Mouse (Mus musculus): ENCODE data around the gene Itgb1. TPM values are rescaled to one million over a fixed set of nuclear protein-coding genes. Genes with fewer than 3 reads are reported as not detected.

Itgb1 gene
- polyA plus RNA-seq, 1 experiment from 2014 or later: 416 TPM

DNA sequence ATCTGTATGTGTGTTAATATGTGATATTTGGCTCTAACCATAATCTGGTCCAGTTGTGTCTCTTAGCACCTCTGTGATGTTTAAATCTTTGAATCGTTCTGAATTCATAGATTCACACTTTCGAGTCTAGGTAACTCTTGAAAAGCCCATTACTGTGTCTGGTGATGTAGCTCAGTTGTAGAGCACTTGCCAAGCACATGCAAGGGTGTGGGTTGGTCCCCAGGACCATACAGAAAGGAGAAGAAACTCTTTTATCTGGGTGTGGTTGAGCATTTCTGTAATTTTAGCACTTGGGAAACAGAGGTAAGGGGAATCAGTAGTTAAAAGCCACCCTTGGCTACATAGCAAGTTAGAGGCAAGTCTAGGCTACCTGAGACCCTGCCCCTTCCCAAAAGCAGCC is 13.0 kb upstream of the Itgb1 start:
- Histone ChIP-seq H3K27me3 (ENCODE audit: control insufficient read depth, insufficient read depth, low read length) (no peaks in the 10 kb centered on the region), H3K36me3 (ENCODE audit: control insufficient read depth, insufficient read depth, low read length) (no peaks in the 10 kb centered on the region), H3K9me3 (ENCODE audit: control insufficient read depth, low read length) (no peaks in the 10 kb centered on the region), H3K4me1 (ENCODE audit: control insufficient read depth in 2 of 2, insufficient read depth in 2 of 2, low read length in 2 of 2) (no peaks in the 10 kb centered on the region), H3K9ac (ENCODE audit: low read length) (no peak overlapping the region), H3K27ac (replicated peaks in 1 of 2; ENCODE audit: control insufficient read depth in 1 of 2, insufficient read depth in 1 of 2, low read depth in 2 of 2, low read length in 2 of 2) (no peak overlapping the region), H3K4me3 (ENCODE audit: control insufficient read depth in 1 of 2, insufficient read depth in 1 of 2, low read depth in 1 of 2, low read length in 2 of 2) (no peak overlapping the region), H3K4me2 (ENCODE audit: low read length) (no peak overlapping the region)
- ATAC-seq (ENCODE audit: insufficient number of reproducible peaks, insufficient read depth, low FRiP score, low read depth): no peak
- WGBS: 79% methylated on average over 2 of the region's 2 CpGs

DNA sequence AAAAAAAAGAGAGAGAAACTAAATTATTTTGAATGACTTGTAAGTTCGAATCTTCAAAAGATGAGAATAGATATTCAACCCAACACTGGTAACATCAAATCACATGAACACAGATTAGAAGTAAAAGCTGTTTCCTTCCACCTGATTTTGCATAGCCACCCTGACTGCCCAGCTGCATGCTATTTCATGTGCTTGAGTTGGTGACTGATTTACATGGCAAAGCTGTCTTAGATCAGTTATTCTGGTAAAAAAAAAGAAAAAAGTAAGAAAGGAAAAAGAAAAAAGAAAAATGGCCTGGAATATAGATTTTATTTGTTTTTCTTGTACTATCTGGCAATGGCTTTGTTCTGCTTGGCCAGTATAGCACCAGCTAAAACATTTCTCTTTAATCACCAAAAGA is 12.5 kb upstream of the Itgb1 start:
- 61% methylated on average over 1 of the region's 1 CpGs for WGBS
- H3K27ac ChIP-seq (replicated peaks in 1 of 2; ENCODE audit: control insufficient read depth in 1 of 2, insufficient read depth in 1 of 2, low read depth in 2 of 2, low read length in 2 of 2): no peak overlapping the region
- H3K9ac ChIP-seq (ENCODE audit: low read length): no peak overlapping the region
- H3K27me3 ChIP-seq (ENCODE audit: control insufficient read depth, insufficient read depth, low read length): no peaks in the 10 kb centered on the region
- ATAC-seq (ENCODE audit: insufficient number of reproducible peaks, insufficient read depth, low FRiP score, low read depth): no peak
- no peaks in the 10 kb centered on the region for H3K36me3 ChIP-seq (ENCODE audit: control insufficient read depth, insufficient read depth, low read length)
- H3K4me2 ChIP-seq (ENCODE audit: low read length): no peak overlapping the region
- H3K9me3 ChIP-seq (ENCODE audit: control insufficient read depth, low read length): no peaks in the 10 kb centered on the region
- H3K4me1 ChIP-seq (ENCODE audit: control insufficient read depth in 2 of 2, insufficient read depth in 2 of 2, low read length in 2 of 2): no peaks in the 10 kb centered on the region
- H3K4me3 ChIP-seq (ENCODE audit: control insufficient read depth in 1 of 2, insufficient read depth in 1 of 2, low read depth in 1 of 2, low read length in 2 of 2): no peak overlapping the region

DNA sequence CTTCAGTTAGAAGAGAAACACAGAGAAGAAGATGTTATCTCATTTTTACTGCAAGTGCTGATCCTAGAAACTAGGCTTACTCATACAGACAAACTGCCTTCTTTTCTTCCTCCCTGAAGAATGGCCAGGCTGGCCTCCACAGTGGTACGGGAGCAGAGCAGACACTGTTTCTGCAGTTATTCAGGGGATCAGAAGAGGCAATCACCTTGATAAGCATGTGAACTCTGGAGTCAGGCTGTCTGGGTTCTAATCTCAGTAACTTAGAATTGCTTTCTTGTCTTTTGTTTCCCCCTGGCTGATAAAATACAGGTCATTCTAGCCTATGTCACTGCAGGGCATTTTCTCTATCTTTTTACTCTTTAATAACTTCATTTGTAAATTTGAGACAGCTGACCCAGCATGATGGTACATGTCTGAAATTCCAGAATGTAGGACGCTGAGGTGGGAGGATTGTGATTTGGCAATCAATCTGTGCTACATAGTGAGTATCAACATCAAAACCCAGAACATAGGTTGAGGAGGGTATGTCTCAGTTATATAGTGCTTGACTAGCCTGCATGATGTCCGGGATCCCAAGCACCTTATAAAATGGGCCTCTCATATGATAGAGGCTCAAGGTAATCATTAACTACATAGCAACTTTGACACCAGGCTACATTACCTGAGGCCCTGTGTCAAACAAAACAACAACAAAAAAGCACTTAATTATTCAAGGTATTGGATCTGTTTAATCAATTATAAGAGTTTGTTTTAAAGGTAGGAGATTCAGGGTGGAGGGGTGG is 9.4 kb upstream of the Itgb1 start:
- H3K4me2 ChIP-seq (ENCODE audit: low read length): no peak overlapping the region
- 66% methylated on average over 3 of the region's 3 CpGs for WGBS
- no peak for ATAC-seq (ENCODE audit: insufficient number of reproducible peaks, insufficient read depth, low FRiP score, low read depth)

DNA sequence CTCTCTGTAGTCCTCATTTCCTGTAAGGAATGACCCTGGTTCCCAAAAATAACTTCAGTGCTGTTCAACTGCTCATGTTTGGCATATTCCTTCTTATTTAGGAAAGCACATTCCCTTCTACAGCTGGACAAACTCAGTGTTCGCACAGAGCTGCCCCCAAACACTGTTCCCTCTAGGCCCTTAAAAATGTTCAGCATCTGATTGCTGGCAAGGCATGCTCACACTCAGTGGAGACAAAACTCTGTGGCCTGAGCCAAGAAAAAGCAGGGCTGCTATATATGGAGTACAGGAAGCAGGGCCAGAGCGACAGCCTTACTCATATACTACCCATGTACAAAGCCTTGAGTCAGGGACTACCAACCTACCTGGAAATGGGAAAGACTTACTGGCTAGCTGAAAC is 5.5 kb upstream of the Itgb1 start:
- no peaks in the 10 kb centered on the region for H3K36me3 ChIP-seq (ENCODE audit: control insufficient read depth, insufficient read depth, low read length)
- H3K27me3 ChIP-seq (ENCODE audit: control insufficient read depth, insufficient read depth, low read length): no peaks in the 10 kb centered on the region
- ATAC-seq (ENCODE audit: insufficient number of reproducible peaks, insufficient read depth, low FRiP score, low read depth): peak; percentile 86
- H3K27ac ChIP-seq (replicated peaks in 1 of 2; ENCODE audit: control insufficient read depth in 1 of 2, insufficient read depth in 1 of 2, low read depth in 2 of 2, low read length in 2 of 2): peak overlapping the region; percentile 77 to 86
- 0 out of 2 replicates have a peak overlapping the region, but pooled peaks have one; percentile 14 for H3K9ac ChIP-seq (ENCODE audit: low read length)
- H3K9me3 ChIP-seq (ENCODE audit: control insufficient read depth, low read length): no peaks in the 10 kb centered on the region
- 2% methylated on average over 2 of the region's 2 CpGs for WGBS
- 0 out of 2 replicates have a peak overlapping the region, but pooled peaks have one; percentile 1 for H3K4me2 ChIP-seq (ENCODE audit: low read length)
- peaks cover 2 to 13% of the 10 kb centered on the region in 2 experiments; a peak in 3 of 4 replicates for H3K4me1 ChIP-seq (ENCODE audit: control insufficient read depth in 2 of 2, insufficient read depth in 2 of 2, low read length in 2 of 2)
- no peak overlapping the region for H3K4me3 ChIP-seq (ENCODE audit: control insufficient read depth in 1 of 2, insufficient read depth in 1 of 2, low read depth in 1 of 2, low read length in 2 of 2)

More for the DNA sequence above, 9.4 kb upstream of the Itgb1 start:
- Histone ChIP-seq H3K27ac (replicated peaks in 1 of 2; ENCODE audit: control insufficient read depth in 1 of 2, insufficient read depth in 1 of 2, low read depth in 2 of 2, low read length in 2 of 2) (no peak overlapping the region), H3K9ac (ENCODE audit: low read length) (no peak overlapping the region), H3K36me3 (ENCODE audit: control insufficient read depth, insufficient read depth, low read length) (no peaks in the 10 kb centered on the region), H3K9me3 (ENCODE audit: control insufficient read depth, low read length) (no peaks in the 10 kb centered on the region), H3K4me3 (ENCODE audit: control insufficient read depth in 1 of 2, insufficient read depth in 1 of 2, low read depth in 1 of 2, low read length in 2 of 2) (no peak overlapping the region), H3K27me3 (ENCODE audit: control insufficient read depth, insufficient read depth, low read length) (no peaks in the 10 kb centered on the region), H3K4me1 (ENCODE audit: control insufficient read depth in 2 of 2, insufficient read depth in 2 of 2, low read length in 2 of 2) (peaks cover 2 to 13% of the 10 kb centered on the region in 2 experiments; a peak in 3 of 4 replicates)

DNA sequence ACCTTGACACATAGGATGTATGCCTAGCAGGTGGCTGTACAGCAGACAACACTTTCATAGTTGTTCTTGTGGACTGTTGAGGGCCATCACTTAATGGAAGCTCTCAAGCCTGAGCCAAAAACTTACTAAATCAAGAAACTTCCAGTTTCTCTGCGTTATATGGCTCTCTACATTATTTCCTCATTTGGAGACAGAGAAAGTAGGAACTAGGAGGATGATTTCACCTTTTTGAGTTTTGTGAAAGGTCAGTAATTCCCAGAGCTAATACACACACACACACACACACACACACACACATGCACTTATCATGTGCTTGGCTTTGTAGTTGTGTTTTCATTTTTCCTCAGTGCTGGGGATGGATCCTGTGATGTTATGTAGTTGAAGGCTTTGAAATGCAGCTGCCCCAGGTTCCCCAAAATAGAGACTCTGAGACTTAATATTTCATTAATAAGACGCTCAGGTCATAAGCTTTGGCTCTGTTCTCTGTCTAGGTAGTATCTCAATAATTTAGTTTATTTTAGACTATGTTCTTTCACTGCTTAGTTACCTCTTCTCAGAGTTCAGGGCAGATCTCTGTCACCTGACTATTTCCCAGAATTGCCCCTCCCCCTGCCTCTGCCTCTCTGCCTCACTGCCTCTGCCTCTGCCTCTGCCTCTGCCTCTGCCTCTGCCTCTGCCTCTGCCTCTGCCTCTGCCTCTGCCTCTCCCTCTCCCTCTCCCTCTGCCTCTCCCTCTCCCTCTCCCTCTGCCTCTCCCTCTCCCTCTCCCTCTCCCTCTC is 4.7 kb upstream of the Itgb1 start:
- H3K4me2 ChIP-seq (ENCODE audit: low read length): no peak overlapping the region
- no peak overlapping the region for H3K4me3 ChIP-seq (ENCODE audit: control insufficient read depth in 1 of 2, insufficient read depth in 1 of 2, low read depth in 1 of 2, low read length in 2 of 2)
- WGBS: 95% methylated on average over 2 of the region's 2 CpGs
- no peak overlapping the region for H3K9ac ChIP-seq (ENCODE audit: low read length)
- no peaks in the 10 kb centered on the region for H3K9me3 ChIP-seq (ENCODE audit: control insufficient read depth, low read length)
- no peaks in the 10 kb centered on the region for H3K27me3 ChIP-seq (ENCODE audit: control insufficient read depth, insufficient read depth, low read length)
- ATAC-seq (ENCODE audit: insufficient number of reproducible peaks, insufficient read depth, low FRiP score, low read depth): no peak
- H3K36me3 ChIP-seq (ENCODE audit: control insufficient read depth, insufficient read depth, low read length): no peaks in the 10 kb centered on the region
- peak overlapping the region in 1 of 2 experiments; percentile 77; a peak in 2 of 4 replicates for H3K27ac ChIP-seq (replicated peaks in 1 of 2; ENCODE audit: control insufficient read depth in 1 of 2, insufficient read depth in 1 of 2, low read depth in 2 of 2, low read length in 2 of 2)
- peaks cover 2 to 13% of the 10 kb centered on the region in 2 experiments; a peak in 3 of 4 replicates for H3K4me1 ChIP-seq (ENCODE audit: control insufficient read depth in 2 of 2, insufficient read depth in 2 of 2, low read length in 2 of 2)

DNA sequence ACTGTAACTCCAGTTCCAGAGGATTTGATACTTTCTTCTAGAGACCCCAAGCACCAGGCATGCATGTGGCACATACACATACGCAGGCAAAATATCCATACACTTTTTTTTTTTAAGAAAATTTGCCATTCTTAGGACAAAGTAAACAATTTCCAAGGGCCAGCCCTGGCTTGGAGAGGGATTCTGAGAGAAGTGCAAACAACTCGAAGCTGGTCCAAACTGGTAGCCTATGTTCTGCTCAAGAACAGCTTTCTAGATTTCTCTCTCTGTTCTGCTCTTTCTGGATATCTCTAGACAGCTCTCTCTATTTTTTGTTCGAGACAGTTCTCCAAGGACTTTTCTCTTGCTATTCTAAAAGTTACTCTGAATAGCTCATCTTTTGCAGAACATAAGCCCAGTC is 3.5 kb upstream of the Itgb1 start:
- H3K36me3 ChIP-seq (ENCODE audit: control insufficient read depth, insufficient read depth, low read length): no peaks in the 10 kb centered on the region
- no peak overlapping the region for H3K9ac ChIP-seq (ENCODE audit: low read length)
- ATAC-seq (ENCODE audit: insufficient number of reproducible peaks, insufficient read depth, low FRiP score, low read depth): no peak
- H3K9me3 ChIP-seq (ENCODE audit: control insufficient read depth, low read length): no peaks in the 10 kb centered on the region
- 86% methylated on average over 3 of the region's 3 CpGs for WGBS
- H3K4me3 ChIP-seq (ENCODE audit: control insufficient read depth in 1 of 2, insufficient read depth in 1 of 2, low read depth in 1 of 2, low read length in 2 of 2): no peak overlapping the region
- H3K4me2 ChIP-seq (ENCODE audit: low read length): no peak overlapping the region
- no peak overlapping the region for H3K27ac ChIP-seq (replicated peaks in 1 of 2; ENCODE audit: control insufficient read depth in 1 of 2, insufficient read depth in 1 of 2, low read depth in 2 of 2, low read length in 2 of 2)
- no peaks in the 10 kb centered on the region for H3K27me3 ChIP-seq (ENCODE audit: control insufficient read depth, insufficient read depth, low read length)
- peaks cover 2 to 13% of the 10 kb centered on the region in 2 experiments; a peak in 3 of 4 replicates for H3K4me1 ChIP-seq (ENCODE audit: control insufficient read depth in 2 of 2, insufficient read depth in 2 of 2, low read length in 2 of 2)

DNA sequence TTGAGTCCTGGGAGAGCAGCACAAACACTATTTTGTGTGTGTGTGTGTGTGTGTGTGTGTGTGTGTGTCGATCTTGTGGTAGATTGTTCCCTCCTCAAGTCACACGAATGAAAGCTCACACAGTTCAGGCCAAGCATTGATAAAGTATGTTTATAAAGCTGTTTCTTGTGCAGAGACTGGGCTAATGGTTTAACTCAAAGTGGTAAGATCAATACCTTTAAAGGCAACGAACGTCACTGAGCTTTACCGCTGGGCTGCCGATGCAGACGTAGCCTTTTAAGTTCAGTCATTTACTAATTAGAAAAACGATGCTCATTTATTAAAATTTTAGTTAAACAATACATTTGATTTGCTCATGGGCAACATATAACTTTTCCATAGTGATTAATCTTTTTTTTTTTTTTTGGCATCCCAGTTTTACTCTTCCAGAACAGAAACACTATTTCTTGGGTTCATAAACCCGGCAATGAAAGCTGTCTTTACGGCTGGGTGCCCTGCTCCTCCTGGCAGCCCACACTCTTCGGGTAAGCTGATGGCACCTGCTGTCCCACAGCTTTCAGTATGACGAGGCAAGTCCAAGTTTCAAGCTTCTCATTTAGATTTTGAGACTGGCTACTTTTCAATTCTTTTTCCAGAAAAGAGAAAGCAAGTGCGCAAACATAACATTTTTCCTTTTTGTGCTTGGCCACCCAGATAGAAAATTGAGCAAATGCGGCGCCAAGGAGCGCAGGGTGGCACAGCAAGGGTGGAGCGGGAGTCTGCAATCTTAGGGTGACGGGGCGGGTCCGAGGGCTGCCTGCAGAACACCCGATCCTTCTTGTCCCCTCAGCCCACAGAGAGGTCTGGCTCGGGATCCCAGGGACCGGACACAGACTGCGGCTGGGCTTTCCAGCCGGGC is 596 bp upstream of the Itgb1 start:
- no peaks in the 10 kb centered on the region for H3K9me3 ChIP-seq (ENCODE audit: control insufficient read depth, low read length)
- peak overlapping the region; percentile 66 for H3K4me2 ChIP-seq (ENCODE audit: low read length)
- peak overlapping the region; percentile 81 to 88 for H3K4me3 ChIP-seq (ENCODE audit: control insufficient read depth in 1 of 2, insufficient read depth in 1 of 2, low read depth in 1 of 2, low read length in 2 of 2)
- peak overlapping the region; percentile 100 for H3K9ac ChIP-seq (ENCODE audit: low read length)
- peak overlapping the region; percentile 100 for H3K27ac ChIP-seq (replicated peaks in 1 of 2; ENCODE audit: control insufficient read depth in 1 of 2, insufficient read depth in 1 of 2, low read depth in 2 of 2, low read length in 2 of 2)
- WGBS: 10% methylated on average over 25 of the region's 25 CpGs
- ATAC-seq (ENCODE audit: insufficient number of reproducible peaks, insufficient read depth, low FRiP score, low read depth): no peak; the same call in 1 of the 2 replicates
- H3K27me3 ChIP-seq (ENCODE audit: control insufficient read depth, insufficient read depth, low read length): no peaks in the 10 kb centered on the region
- no peaks in the 10 kb centered on the region for H3K36me3 ChIP-seq (ENCODE audit: control insufficient read depth, insufficient read depth, low read length)
- H3K4me1 ChIP-seq (ENCODE audit: control insufficient read depth in 2 of 2, insufficient read depth in 2 of 2, low read length in 2 of 2): peaks cover 2 to 23% of the 10 kb centered on the region in 2 experiments; a peak in 3 of 4 replicates

All from heart, embryonic 14.5 days (tissue).